Mouse (Mus musculus) limb, embryonic 10.5 days (tissue): ENCODE results near the gene Foxb1. TPM values are rescaled to one million over a fixed set of nuclear protein-coding genes. Genes with fewer than 3 reads are reported as not detected.
A peak's percentile ranks its signal among the peaks of the same experiment; 100 is the strongest.

Experiments
- DNase-seq: peaks from one replicate; pipeline ENCODE4 v3.0.0-alpha.2; 2017; ENCODE audit warnings: low spot score
- H3K27ac ChIP-seq: fragments of 300-500 bp; sonication (generic); 2 replicates; pipeline ENCODE4 v1.5.1; 2016; ENCODE audit warnings: mild to moderate bottlenecking
- H3K27me3 ChIP-seq: fragments of 300-500 bp; sonication (generic); 2 replicates; pipeline ENCODE4 v1.6.1; 2016; ENCODE audit warnings: low read depth, mild to moderate bottlenecking; ENCODE audit not compliant: poor library complexity, severe bottlenecking
- H3K36me3 ChIP-seq: fragments of 300-500 bp; sonication (generic); 2 replicates; pipeline ENCODE4 v1.6.1; 2016; ENCODE audit warnings: mild to moderate bottlenecking, moderate library complexity
- H3K4me1 ChIP-seq: fragments of 300-500 bp; sonication (generic); 2 replicates; pipeline ENCODE4 v1.6.1; 2016
- H3K4me3 ChIP-seq: fragments of 300-500 bp; sonication (generic); 2 replicates; pipeline ENCODE4 v1.5.1; 2016; ENCODE audit warnings: mild to moderate bottlenecking, moderate library complexity
- H3K9me3 ChIP-seq: fragments of 300-500 bp; sonication (generic); replicated peaks from 2 replicates; pipeline ENCODE4 v1.6.1; 2016; ENCODE audit warnings: mild to moderate bottlenecking
- WGBS: fragments of 180-500 bp; shearing (Covaris S2); methylation state at CpG from one replicate; pipeline ENCODE4 v1.1.7; 2016; 5-methylcytosine and 5-hydroxymethylcytosine counted together
- polyA plus RNA-seq: library from polyadenylated mRNA; unstranded; fragments of >200 nt; fragmentation: Nextera tagmentation; extraction: Ambion mirVana; gene quantifications from 2 replicates; pipeline ENCODE4 v1.2.1, GENCODE M21; 2016

The Foxb1 gene
- 0.05 and 0.08 TPM in 2 replicates for polyA plus RNA-seq

GRCm38 (mm10) chr9:69760371-69761301 is at the start of gene Foxb1:
Gene Foxb1, minus strand, starts transcription at chr9:69760940.
- Histone ChIP-seq H3K9me3 (no peaks in the 10 kb centered on the region), H3K4me3 (peak within 1 kb of the TSS; percentile 34), H3K36me3 (no peaks in the 10 kb centered on the region), H3K4me1 (peaks cover 48% of the 10 kb centered on the region), H3K27ac (no peak within 1 kb of the TSS), H3K27me3 (peaks cover 100% of the 10 kb centered on the region)
- DNase-seq, result peak; percentile 71
- under 1% methylated on average over 60 of the region's 60 CpGs for whole genome bisulfite sequencing

DNA sequence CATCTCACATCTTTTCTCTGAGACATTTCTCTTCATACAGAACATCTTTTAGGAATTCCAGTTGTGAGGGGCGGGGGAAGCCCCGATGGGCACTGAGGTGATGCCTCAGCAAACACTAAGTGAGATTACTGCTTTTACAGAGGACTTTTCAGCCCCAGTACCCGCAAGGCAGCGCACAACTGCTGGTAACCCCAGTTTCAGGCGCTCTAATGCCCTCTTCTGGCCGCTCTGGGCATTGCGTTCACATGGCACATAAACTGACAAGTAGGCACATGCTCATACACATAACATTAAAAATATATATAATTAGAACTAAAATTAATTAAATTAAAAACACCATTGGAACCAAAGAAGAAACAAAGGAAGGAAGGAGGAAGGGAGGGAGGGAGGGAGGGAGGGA is 29.8 kb upstream of the Foxb1 start:
- 61% methylated on average over 7 of the region's 7 CpGs for WGBS
- DNase-seq, result peak; percentile 56
- no peak overlapping the region for H3K27ac ChIP-seq
- 0 out of 2 replicates have a peak, but pooled peaks cover 2% of the 10 kb centered on the region for H3K27me3 ChIP-seq
- H3K9me3 ChIP-seq, result no peaks in the 10 kb centered on the region
- no peaks in the 10 kb centered on the region for H3K4me1 ChIP-seq
- H3K36me3 ChIP-seq, result no peaks in the 10 kb centered on the region
- H3K4me3 ChIP-seq, result no peak overlapping the region

DNA sequence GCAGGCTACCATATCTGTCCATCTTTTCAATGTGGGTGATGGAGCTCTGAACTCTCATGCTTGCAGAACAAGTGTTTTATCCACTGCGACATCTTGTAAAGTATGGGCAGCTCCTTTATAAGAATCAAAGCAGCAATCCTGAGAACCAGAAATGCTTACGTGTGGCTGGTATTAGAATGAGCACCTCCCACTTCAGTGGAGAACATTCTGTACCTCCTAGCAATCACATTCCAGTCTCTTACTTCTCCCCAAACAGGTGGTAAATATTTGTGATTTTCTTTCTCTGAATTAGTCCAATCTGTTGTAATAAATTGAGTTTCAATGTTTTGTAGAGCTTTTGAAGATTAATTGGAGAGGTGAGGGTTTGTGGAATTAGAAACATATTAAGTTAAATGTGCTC is 19.3 kb upstream of the Foxb1 start:
- 90% methylated on average over 2 of the region's 2 CpGs for WGBS
- Histone ChIP-seq H3K4me3 (no peak overlapping the region), H3K27me3 (peaks cover 6% of the 10 kb centered on the region; the same call in 1 of the 2 replicates), H3K36me3 (no peaks in the 10 kb centered on the region), H3K27ac (no peak overlapping the region), H3K4me1 (no peaks in the 10 kb centered on the region), H3K9me3 (no peaks in the 10 kb centered on the region)
- no peak for DNase-seq

DNA sequence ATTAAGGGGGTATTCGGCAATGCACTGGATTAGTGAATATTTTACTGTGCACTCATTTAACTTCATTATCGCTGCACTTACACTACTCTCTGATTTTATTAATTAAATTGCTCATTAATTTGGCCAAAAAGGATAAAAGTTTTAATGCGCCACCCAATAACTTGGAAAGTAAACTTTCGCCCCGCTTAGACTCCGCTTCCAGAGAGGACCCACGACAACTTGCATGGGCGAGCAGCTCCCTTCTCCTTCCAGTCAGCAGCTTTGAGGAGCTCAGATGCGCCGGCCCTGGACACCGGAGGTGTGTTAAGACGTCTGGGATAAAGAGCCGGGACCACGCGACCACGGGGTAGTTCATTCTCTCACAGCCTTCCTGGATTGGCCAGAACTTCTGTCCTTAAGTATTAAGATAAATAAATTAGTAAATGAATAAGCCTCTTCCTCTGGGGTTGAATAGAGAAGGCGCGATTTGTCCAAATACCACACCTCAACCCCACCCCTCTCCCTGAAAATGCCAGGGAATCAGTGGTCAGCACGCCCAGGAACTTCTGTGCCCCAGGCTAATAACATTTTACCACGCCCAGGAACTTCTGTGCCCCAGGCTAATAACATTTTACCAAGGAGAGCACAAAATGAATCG is 9.3 kb upstream of the Foxb1 start:
- Histone ChIP-seq H3K27ac (no peak overlapping the region), H3K4me3 (no peak overlapping the region), H3K27me3 (peaks cover 97% of the 10 kb centered on the region), H3K9me3 (no peaks in the 10 kb centered on the region), H3K36me3 (no peaks in the 10 kb centered on the region), H3K4me1 (peaks cover 13% of the 10 kb centered on the region)
- peak; percentile 35 for DNase-seq
- WGBS, result 5% methylated on average over 21 of the region's 21 CpGs

GRCm38 (mm10) chr9:69769091-69769948 is 8.6 kb upstream of the Foxb1 start:
- no peak overlapping the region for H3K4me3 ChIP-seq
- DNase-seq, result peak; percentile 56
- no peak overlapping the region for H3K27ac ChIP-seq
- peaks cover 100% of the 10 kb centered on the region for H3K27me3 ChIP-seq
- no peaks in the 10 kb centered on the region for H3K36me3 ChIP-seq
- peaks cover 21% of the 10 kb centered on the region for H3K4me1 ChIP-seq
- WGBS, result under 1% methylated on average over 36 of the region's 36 CpGs
- H3K9me3 ChIP-seq, result no peaks in the 10 kb centered on the region

DNA sequence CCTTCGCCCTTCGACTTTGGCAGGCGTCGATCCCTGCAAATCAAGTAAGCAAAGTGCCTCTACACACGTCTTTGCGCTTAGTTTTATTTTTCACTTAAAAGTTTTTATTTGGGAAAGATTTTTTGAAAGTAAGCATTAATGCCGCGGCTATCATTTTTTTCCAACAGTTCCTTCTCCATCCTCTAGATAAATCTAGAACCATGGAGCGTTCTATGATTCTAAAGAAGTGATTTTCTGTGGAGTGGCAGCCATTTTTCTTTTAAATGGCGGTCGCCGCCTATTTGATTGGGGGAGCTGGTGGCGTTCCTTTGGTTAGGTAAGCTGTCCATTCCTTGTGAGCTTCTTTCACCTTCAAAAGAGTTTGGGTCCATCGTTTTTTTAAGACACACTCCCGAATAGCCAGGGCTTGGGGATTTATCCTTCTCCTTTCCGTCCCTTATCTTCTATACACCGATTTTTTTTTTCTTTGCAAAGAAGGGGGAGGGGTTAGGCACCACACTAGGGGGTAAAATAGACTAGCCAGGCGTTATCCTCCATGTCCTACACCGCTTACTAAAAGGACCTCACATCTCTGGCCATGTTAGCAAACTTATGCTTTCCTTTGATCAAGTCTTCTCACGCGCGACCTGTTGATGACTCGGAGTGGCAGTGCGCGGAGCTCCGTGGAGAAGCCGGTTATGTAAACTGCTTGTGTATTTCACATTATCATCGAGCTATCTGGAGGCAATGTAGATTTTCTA is 7.6 kb upstream of the Foxb1 start:
- H3K27ac ChIP-seq, result no peak overlapping the region
- H3K36me3 ChIP-seq, result no peaks in the 10 kb centered on the region
- no peaks in the 10 kb centered on the region for H3K9me3 ChIP-seq
- peak; percentile 51 for DNase-seq
- H3K4me1 ChIP-seq, result peaks cover 27% of the 10 kb centered on the region
- H3K4me3 ChIP-seq, result no peak overlapping the region
- 1% methylated on average over 28 of the region's 28 CpGs for WGBS
- H3K27me3 ChIP-seq, result peaks cover 100% of the 10 kb centered on the region

DNA sequence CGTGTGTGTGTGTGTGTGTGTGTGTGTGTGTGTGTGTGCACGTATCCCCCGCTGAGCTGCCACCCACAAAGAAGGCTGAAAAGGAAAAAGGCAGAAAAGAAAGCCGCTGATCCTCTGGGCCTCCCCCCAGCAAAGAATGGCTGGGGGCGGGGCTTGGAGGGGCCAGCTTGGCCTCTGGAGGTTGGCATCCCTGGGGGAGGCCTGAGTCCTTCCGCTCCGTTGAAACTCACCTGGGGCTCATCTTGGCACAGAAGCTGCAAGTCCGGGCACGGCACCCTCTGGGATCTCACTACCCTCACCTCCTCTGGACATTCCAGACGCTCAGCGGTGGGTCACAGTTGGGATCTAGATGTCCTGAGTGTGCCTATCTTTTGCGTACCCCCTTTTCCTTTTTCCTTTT is 6.7 kb upstream of the Foxb1 start:
- DNase-seq, result peak; percentile 60
- WGBS, result 2% methylated on average over 9 of the region's 12 CpGs
- peaks cover 34% of the 10 kb centered on the region for H3K4me1 ChIP-seq

GRCm38 (mm10) chr9:69766936-69767335 is 6.2 kb upstream of the Foxb1 start:
- Histone ChIP-seq H3K9me3 (no peaks in the 10 kb centered on the region), H3K4me3 (no peak overlapping the region), H3K27me3 (peaks cover 100% of the 10 kb centered on the region), H3K4me1 (peaks cover 35% of the 10 kb centered on the region), H3K36me3 (no peaks in the 10 kb centered on the region), H3K27ac (no peak overlapping the region)
- DNase-seq, result no peak
- 2% methylated on average over 4 of the region's 4 CpGs for WGBS

More for the DNA sequence above, 6.7 kb upstream of the Foxb1 start:
- Histone ChIP-seq H3K27ac (no peak overlapping the region), H3K4me3 (no peak overlapping the region), H3K9me3 (no peaks in the 10 kb centered on the region), H3K27me3 (peaks cover 100% of the 10 kb centered on the region), H3K36me3 (no peaks in the 10 kb centered on the region)

GRCm38 (mm10) chr9:69766301-69766700 is 5.6 kb upstream of the Foxb1 start:
- Histone ChIP-seq H3K36me3 (no peaks in the 10 kb centered on the region), H3K27me3 (peaks cover 100% of the 10 kb centered on the region), H3K9me3 (no peaks in the 10 kb centered on the region), H3K27ac (no peak overlapping the region), H3K4me1 (peaks cover 35% of the 10 kb centered on the region), H3K4me3 (no peak overlapping the region)
- DNase-seq, result peak; percentile 38
- under 1% methylated on average over 8 of the region's 8 CpGs for WGBS

- H3K4me1 ChIP-seq, result peaks cover 41% of the 10 kb centered on the region
- no peak overlapping the region for H3K4me3 ChIP-seq
- H3K9me3 ChIP-seq, result no peaks in the 10 kb centered on the region
- peaks cover 100% of the 10 kb centered on the region for H3K27me3 ChIP-seq
- no peaks in the 10 kb centered on the region for H3K36me3 ChIP-seq
- peak; percentile 37 for DNase-seq
- 2% methylated on average over 8 of the region's 8 CpGs for WGBS
- H3K27ac ChIP-seq, result no peak overlapping the region
These were observed 4.8 kb upstream of the Foxb1 start for GRCm38 (mm10) chr9:69765483-69766050.

DNA sequence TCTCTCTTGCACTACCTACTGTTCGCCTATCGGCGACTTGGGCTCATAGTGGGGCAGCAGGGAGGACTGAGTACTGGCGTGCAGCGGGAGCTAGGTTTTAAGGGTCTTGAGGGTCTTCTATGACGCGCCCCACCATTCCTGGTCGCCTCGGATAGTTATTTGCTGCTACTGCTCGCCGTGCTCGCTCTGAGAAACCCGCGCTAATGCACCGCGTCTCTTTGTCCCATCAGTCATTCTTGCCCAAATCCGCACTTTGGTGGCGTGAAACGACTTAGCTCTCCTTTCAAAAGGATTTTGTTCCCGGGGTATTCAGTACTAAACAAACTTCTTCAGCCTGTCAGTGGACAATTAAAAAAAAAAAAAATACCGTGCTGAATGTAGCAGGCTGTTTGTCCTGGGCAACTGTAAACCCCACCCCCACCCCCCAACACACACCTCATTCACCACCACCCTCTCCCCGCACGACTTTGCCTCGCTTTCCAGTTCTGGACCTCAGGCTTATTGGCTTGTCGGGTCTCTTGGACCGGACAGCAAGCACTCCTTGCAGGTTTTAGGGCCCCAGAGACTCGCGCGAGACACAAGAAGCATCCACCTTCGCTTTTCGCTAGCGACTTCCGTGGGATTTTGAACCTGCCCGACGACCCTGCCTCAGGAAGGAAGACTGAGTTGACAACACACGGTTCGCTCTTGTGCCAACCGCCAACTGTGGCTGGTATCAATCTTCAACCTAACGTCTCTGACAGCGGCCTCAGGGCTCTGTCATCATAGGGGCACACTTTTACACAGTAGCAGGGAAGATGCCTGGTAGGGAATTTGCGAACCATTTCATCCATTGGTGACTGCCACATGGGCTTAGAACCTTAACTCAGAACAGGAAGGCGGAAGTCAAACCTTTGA is 4.1 kb upstream of the Foxb1 start:
- no peaks in the 10 kb centered on the region for H3K9me3 ChIP-seq
- H3K4me3 ChIP-seq, result 0 out of 2 replicates have a peak overlapping the region, but pooled peaks have one; percentile 19
- H3K4me1 ChIP-seq, result peaks cover 49% of the 10 kb centered on the region
- 1% methylated on average over 42 of the region's 42 CpGs for WGBS
- peaks cover 100% of the 10 kb centered on the region for H3K27me3 ChIP-seq
- peak; percentile 56 for DNase-seq
- H3K27ac ChIP-seq, result no peak overlapping the region
- no peaks in the 10 kb centered on the region for H3K36me3 ChIP-seq
